Mouse (Mus musculus) megakaryocyte, embryonic 14.5 days (primary cell): ENCODE data around the gene Crnn.

ENCODE experiments used
- FLI1 ChIP-seq: IDR thresholded peaks from 2 replicates; pipeline ENCODE4 v1.6.1; 2012; ENCODE audit warnings: low read length, inconsistent platforms, mixed read lengths
- GATA1 ChIP-seq: IDR thresholded peaks from 3 replicates; pipeline ENCODE4 v1.6.1; 2012; ENCODE audit warnings: mixed read lengths, low read length, inconsistent platforms, borderline replicate concordance

DNA sequence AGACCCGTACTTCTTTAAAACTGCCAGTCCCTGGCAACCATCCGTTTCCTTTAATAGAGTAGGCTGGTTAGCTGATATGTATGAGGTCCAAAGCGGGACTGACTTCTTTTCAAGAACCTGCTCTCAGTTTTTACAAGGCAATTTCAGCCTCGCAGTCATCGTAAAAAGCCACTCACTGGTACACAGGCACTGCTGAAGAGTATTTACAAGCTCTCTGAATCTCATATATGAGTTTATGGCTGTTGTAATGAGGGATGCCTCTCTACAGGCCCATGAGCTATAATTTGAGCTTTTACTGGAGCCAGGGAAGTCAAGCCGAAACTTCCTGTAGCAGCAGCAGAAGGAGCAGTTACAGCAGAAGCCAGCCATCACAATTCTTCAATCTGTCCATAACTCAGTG lies 17.9 kb downstream of the Crnn start:
- no peak for TF ChIP-seq GATA1
- TF ChIP-seq FLI1: no peak
